Mouse (Mus musculus) cerebellum, adult 18-20 months (tissue): ENCODE measurements around the gene Pde4b.

Source experiments
- DNase-seq, 2 experiments: peaks; one replicate each; pipeline ENCODE4 v3.0.0; 2021

The Pde4b gene

GRCm38 (mm10) chr4:102557508-102558220 is 470.3 kb downstream of the Pde4b start:
- no peak for DNase-seq

GRCm38 (mm10) chr4:102558328-102558727 is 471.0 kb downstream of the Pde4b start:
- no peak for DNase-seq

GRCm38 (mm10) chr4:102560676-102561280 is 473.4 kb downstream of the Pde4b start:
- peak; percentile 56 to 68 for DNase-seq

GRCm38 (mm10) chr4:102563273-102563855 is 476.0 kb downstream of the Pde4b start:
- DNase-seq, result no peak

- DNase-seq, result no peak
Measured at GRCm38 (mm10) chr4:102564286-102564685, 476.9 kb downstream of the Pde4b start.

GRCm38 (mm10) chr4:102566421-102566820 is 479.1 kb downstream of the Pde4b start:
- DNase-seq, result no peak

GRCm38 (mm10) chr4:102567111-102567510 is 479.8 kb downstream of the Pde4b start:
- DNase-seq, result no peak

- DNase-seq, result no peak
Measured at GRCm38 (mm10) chr4:102567676-102568254, 480.4 kb downstream of the Pde4b start.

GRCm38 (mm10) chr4:102568591-102568990 is 481.2 kb downstream of the Pde4b start:
- DNase-seq, result peak; percentile 74 to 84

- DNase-seq, result no peak
Measured at GRCm38 (mm10) chr4:102569101-102569583, 481.8 kb downstream of the Pde4b start.

- peak; percentile 49 to 53 for DNase-seq
Measured at GRCm38 (mm10) chr4:102569950-102570765, 482.8 kb downstream of the Pde4b start.

GRCm38 (mm10) chr4:102570766-102571411 is 483.5 kb downstream of the Pde4b start:
- no peak for DNase-seq

GRCm38 (mm10) chr4:102572031-102572430 is 484.7 kb downstream of the Pde4b start:
- DNase-seq, result no peak

- no peak for DNase-seq
Measured at GRCm38 (mm10) chr4:102572591-102572990, 485.2 kb downstream of the Pde4b start.

GRCm38 (mm10) chr4:102573361-102573781 is 486.0 kb downstream of the Pde4b start:
- DNase-seq, result no peak

GRCm38 (mm10) chr4:102574226-102574625 is 486.9 kb downstream of the Pde4b start:
- DNase-seq, result peak in 1 of 2 experiments; percentile 42

- no peak for DNase-seq
Measured at GRCm38 (mm10) chr4:102574666-102575254, 487.4 kb downstream of the Pde4b start.

- no peak for DNase-seq
Measured at GRCm38 (mm10) chr4:102576109-102576508, 488.8 kb downstream of the Pde4b start.

GRCm38 (mm10) chr4:102577636-102578035 is 490.3 kb downstream of the Pde4b start:
- no peak for DNase-seq

GRCm38 (mm10) chr4:102579051-102579450 is 491.7 kb downstream of the Pde4b start:
- no peak for DNase-seq

GRCm38 (mm10) chr4:102579746-102580145 is 492.4 kb downstream of the Pde4b start:
- no peak for DNase-seq
